Mouse (Mus musculus): Measurements from ENCODE around the gene Tmprss12.
"Not testable (repeated sequence)": the region's sequence is repeated elsewhere in the genome, so short reads cannot be mapped to it uniquely, and the experiment has no call there.

Tmprss12 gene

DNA sequence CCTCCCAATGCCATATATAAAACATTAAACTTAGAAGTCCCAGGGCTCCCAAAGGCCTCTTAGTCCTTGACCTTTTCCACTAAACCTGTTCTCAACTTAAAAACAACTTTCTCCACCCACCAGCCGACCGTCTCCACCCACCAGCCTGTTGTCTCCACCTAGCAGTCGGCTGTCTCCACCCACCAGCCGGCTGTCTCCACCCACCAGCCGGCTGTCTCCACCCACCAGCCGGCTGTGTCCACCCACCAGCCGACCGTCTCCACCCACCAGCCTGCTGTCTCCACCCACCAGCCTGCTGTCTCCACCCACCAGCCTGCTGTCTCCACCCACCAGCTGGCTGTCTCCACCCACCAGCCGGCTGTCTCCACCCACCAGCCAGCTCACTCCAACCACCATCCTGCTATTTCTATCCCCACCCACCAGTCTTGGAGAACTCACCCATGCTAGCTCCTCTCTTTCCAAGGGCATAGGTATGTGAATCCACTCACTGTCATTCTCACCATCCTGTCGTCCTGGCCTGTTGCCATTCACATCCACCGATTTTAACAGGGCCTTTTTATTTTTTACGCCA, 43.5 kb downstream of the Tmprss12 start:
- DNase-seq (ENCODE audit: low spot score in 2 of 2) = no peak

DNA sequence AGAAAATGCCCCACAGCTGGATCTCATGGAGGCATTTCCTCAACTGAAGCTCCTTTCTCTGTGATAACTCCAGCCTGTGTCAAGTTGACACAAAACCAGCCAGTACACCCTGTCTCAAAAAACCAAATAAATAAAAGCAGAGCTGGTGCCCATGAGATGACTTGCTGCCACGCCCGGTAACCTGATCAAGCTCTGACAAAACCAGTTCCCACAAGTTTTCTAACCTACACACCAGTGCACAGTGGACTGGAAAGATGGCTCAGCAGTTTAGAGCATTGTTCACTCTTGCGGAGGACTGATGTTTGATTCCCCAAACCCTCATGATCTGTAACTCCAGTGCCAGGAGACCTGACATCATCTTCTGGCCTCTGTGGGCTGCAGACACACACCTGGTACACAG, 44.6 kb downstream of the Tmprss12 start:
- no peak for DNase-seq (ENCODE audit: low spot score in 2 of 2)

DNA sequence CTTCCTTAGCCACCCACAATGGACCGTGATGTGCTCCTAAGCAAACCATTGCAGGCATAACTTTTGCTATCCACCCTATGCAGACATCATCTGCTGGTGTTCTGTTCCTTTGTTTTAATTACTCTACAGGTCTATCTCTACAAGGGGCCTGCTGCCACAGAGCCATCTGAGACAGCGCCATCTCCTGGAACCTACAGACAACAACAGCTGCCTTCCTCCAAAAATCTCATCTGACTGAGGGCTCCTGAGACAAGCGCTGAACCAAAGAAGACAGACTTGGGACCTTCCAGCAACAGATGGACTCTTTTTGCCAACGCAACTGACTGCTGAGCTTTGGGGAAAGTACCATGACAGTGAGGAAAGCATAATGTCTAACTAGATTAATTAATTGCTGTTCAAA, 47.5 kb downstream of the Tmprss12 start:
- not testable (repeated sequence) for DNase-seq (ENCODE audit: low spot score in 2 of 2)

DNA sequence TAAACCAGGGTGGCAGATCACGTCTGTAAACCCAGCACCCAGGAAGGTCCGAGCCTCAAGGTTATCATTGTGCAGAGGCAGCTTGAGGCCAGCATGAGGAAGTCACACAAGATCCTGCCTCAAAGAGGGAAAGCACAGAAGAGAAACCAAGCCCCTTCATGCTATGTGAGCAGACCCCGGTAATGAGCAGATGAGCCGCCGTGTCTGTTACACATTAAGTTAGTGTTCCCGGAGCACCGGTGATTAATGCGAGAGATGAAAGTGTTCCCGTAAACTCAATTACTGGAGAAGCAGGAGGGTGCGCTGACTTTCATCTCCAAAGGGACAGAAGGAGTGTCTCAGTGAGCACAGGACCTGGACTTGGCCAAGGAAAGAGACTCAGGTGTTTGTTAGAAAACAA, 48.7 kb downstream of the Tmprss12 start:
- DNase-seq (ENCODE audit: low spot score in 2 of 2) = not testable (repeated sequence)

DNA sequence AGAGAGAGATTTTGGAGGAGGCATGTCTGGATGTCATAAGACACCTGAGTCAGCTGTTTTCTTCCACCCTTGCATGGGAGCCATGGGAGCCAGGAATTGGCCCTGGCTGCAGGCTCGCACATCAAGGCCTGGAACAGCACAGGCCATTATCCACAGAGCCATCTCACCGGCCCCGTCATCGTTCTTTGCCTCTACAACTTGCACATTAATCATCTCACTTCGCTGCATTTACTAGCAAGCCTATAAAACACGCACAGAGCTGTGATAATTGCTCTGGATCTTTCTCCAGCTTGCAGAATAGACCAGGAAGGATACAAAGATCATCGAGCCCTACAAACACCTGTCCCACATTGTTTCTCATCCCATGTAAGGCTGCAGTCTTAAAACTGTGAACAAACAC, 50.1 kb downstream of the Tmprss12 start:
- no peak for DNase-seq (ENCODE audit: low spot score in 2 of 2)

DNA sequence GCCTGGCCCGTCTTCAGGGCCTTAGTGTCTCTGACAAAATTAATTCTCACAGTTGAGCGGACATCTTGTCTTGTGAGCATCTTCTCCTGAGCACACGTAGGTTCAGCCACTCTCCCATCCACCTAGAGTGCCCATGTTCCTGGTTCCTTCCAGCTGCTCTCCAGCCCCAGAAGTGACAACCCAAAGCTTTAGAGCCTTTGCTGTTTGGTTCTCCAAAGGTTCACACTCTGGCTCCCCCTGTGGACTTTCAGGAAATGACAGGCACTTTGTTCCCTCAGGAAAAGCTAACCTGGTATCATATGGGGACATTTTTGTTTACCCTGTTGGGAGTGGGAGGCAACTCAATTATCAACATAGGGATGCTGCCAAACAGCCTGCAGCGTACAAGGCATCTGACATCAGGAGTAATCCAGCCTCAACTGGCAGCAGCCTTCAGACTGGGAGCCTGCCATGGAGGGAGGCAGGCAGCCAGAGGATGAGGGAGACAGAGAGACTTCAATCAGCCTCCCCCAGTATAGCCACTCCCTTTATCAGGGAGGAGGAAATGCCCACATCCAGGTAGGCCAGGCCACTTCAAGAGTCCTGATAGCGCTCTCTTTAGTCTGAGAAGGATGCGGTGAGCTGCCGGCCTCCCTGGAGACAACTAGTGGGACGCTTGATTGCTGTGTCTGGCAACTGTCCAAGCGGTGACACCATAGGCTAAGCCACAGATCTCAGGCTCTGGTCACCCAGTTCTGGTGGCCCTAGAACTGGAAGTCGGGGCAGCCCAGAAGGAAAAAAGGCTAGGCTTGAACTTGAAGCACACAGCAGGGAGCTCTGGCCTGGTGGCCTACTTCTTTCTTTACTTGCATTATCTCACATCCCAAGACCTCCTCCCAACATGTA, 51.7 kb downstream of the Tmprss12 start:
- not testable (repeated sequence) for DNase-seq (ENCODE audit: low spot score in 2 of 2)

DNA sequence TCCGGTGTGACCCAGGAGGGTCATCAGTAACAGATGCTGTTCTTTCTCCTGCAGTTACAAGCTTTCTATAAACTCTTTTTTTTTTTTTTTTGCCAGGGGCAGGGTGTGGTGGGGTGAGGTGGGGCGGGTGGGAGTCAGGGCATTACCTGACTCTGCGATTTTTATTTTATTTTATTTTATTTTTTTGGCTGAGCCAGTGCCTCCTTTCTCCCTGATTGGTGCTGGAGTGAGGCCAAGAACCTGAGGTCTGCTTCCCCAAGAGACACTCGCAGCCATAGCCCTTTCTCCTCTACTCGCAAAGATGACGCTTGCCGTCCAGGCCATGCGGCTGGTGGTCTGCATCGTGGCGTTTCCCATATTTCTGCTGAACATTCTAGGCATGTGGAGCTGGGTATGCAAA, 54.0 kb downstream of the Tmprss12 start, which contains the start of gene Mettl7a3:
Gene Mettl7a3 (plus strand): TSS at position 301 of the 400 bp plus-strand sequence.
- no peak for DNase-seq (ENCODE audit: low spot score in 2 of 2)

DNA sequence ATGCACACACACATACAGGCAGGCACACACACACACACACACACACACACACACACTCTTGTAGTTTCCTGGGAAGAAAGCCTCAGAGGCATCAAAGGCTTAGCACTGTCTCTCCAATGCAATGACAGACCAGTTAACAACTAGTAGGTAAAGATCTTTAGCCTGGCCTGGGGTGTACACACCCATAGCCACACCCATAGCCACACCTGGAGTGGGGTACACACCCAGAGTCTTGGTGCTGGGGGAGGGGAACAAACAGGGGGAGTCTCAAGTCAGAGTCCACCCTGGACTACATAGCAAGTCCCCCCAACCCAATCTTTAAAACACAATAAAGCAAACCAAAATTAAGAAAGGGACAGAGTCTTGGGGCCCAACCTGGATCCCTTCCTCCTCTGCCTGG, 56.7 kb downstream of the Tmprss12 start:
- not testable (repeated sequence) for DNase-seq (ENCODE audit: low spot score in 2 of 2)

DNA sequence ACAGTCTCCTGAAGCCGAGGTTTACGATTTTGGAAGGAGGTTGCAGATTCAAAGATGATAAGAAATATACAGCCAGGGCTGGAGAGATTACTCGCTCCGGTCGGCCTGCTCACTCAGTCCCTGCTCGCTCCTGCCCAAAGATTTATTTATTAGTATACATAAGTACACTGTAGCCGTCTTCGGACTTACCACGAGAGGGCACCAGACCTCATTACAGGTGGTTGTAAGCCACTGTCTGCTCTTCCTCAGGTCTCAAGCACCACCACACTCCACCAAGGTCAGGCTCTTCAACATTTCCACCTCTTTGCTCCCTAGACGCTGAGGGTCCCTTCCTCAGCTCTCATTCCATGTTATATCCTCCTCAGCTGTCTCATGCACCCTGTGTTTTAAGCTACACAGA, 57.2 kb downstream of the Tmprss12 start:
- DNase-seq (ENCODE audit: low spot score in 2 of 2) = peak; percentile 37 to 64

DNA sequence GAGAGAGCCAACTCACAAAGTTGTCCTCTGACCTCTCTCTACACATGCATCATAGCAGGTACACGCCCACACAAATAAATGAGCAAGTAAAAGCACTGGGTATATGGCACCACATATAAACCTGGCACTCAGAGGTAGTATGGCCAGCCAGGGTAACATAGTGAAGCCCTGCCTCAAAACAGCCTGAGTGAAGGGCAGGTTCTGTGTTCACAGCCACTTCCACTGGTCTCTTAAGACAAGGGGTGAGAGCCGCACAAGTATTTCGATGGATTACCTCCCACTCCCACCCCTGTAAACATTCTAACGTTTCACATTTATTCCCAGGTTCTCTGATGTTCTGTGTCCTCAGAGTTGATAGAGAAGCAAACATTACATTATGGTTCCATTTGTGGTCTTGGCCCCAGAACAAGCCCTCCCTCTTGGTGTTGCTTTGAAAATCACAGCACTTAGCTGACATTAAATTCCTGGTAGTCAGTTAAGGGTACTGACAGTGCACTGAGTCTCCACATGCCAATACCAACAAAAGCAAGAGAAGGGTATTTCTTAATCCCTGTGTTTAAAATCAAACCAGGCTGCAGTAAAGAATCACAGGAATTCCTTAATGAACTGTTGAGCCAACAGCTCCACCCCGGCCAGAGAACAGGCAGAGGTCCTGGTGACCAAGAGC, 60.8 kb downstream of the Tmprss12 start:
- not testable (repeated sequence) for DNase-seq (ENCODE audit: low spot score in 2 of 2)
